Mouse (Mus musculus) mature B cell (primary cell): ENCODE results near the gene Ivd.

Source experiments
- in situ Hi-C: fragments of 300-500 bp; cut with MboI; formaldehyde crosslinking; loops from 2 replicates; pipeline ENCODE4 v1.14.3; 2019

The Ivd gene

GRCm38 (mm10) chr2:118861454-118862339 is at the start of gene Ivd:
Ivd (plus strand) TSS chr2:118861954.
- in situ Hi-C loops = no loop called here

DNA sequence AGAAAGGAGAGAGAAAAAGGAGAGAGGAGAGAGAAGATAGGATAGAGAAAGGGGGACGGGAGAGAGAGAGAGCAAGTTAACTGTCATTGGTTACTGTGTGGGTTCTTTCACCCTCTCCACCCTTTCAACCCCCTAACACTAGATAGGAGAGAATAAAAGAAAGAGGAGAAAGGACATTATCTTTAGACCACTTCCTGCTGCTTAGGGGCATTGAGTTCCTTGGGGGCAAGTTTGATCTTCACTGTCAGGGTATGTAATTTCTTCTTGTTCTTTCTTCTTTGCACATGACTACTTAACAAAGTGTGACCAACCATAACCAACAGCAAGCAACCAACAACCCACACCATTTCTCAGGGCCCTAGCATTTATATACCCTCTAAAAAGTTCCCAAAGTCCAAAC is 49.0 kb upstream of the Ivd start:
- in situ Hi-C loops = no loop called here

DNA sequence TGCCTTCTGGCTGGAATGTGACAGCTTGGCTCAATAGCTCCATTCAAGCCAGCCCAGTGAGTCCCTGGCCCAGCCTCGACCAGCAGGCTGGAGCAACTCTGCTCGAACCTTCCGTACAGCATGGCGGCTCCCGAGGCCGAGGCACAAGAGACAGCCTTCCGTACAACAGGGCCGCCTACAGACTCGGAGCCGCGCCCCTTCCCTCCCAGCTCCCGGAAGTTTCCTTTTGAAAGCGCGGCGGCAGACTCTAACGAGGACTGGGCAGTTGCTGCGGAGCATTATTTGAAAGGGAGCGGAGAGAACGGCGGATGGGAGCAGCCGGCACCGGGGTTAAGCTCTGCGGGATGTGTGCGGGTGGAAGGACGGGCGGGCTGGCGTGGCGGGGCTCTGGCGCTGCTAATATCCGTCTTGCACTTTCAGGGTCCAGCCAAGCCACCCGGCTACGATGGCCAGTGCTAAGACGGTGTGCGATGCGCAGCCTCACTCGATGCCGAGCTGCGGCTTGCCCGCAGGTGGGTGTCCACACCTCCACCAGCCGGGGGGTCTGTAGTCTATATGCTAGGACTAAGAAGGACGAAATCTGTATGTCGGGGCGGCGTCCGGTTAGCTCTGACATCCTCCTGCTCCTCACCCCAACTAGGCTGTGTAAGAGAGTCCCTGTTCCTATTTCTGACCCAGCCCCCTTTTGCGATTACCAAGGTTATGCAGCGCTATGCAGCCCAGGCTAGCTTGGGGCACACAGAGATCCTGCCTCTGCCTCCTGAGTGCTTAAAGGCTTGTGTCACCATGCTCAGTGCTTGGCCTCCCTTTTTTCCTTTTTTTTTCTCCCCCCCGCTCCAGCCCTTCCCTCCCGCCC is 47.5 kb upstream of the Ivd start, which contains the start of gene Knstrn:
Knstrn (plus strand) TSS at position 23 of the 856 bp plus-strand sequence.
- in situ Hi-C loops = no loop called here

GRCm38 (mm10) chr2:118822800-118823199 is 39.0 kb upstream of the Ivd start:
- in situ Hi-C loops = no loop called here

- in situ Hi-C loops = no loop called here
Observed at GRCm38 (mm10) chr2:118824396-118824795, 37.4 kb upstream of the Ivd start.

- in situ Hi-C loops = no loop called here
Observed at GRCm38 (mm10) chr2:118829096-118829495, 32.7 kb upstream of the Ivd start.

GRCm38 (mm10) chr2:118834061-118834460 is 27.7 kb upstream of the Ivd start:
- in situ Hi-C loops = no loop called here

DNA sequence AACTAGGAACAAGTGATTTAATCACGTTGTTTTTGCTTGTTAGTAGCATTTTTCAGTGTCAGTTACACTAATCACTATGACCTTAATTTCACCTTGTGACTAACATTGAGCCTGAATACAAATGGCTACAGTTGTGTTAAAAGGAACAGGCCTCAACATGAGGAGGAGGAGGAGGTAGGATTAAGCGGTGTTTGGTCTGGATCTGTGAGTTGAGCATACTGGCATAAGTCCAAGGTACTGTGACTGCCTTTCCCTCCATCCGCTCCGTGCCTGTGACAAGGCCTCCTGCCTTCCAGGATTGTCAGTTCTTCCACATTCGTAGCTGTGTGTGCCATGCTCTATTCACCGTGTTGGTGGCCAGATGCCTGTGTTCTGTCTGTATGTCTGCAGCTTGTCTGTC is 26.6 kb upstream of the Ivd start:
- in situ Hi-C loops = no loop called here

DNA sequence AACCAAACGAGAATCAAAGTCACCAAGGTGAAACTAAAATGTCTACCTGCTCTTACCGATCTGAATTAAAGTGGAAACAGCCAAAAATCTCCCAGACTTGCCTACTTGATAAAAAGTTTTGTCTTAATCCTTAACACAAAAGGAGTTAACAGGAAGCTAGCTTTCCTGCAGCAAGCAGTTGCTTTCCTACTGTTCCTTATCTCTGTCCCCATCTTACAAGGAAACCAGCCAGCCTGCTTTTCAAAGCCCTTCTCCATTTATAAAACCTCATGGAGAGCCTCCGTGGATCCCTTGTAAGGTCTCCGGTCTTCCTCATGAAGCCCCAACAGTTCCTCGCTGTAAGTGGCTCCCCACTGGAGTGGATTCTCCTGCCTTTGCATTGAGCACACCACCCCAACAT is 23.4 kb upstream of the Ivd start:
- in situ Hi-C loops = no loop called here

- in situ Hi-C loops = no loop called here
Observed at GRCm38 (mm10) chr2:118841186-118841585, 20.6 kb upstream of the Ivd start.

GRCm38 (mm10) chr2:118841774-118842173 is 20.0 kb upstream of the Ivd start:
- in situ Hi-C loops = no loop called here

GRCm38 (mm10) chr2:118844427-118844826 is 17.3 kb upstream of the Ivd start:
- in situ Hi-C loops = no loop called here

- in situ Hi-C loops = no loop called here
Observed at GRCm38 (mm10) chr2:118846246-118846645, 15.5 kb upstream of the Ivd start.

GRCm38 (mm10) chr2:118851756-118852155 is 10.0 kb upstream of the Ivd start:
- in situ Hi-C loops = no loop called here

GRCm38 (mm10) chr2:118862340-118862675 is 554 bp downstream of the Ivd start:
- in situ Hi-C loops = no loop called here

DNA sequence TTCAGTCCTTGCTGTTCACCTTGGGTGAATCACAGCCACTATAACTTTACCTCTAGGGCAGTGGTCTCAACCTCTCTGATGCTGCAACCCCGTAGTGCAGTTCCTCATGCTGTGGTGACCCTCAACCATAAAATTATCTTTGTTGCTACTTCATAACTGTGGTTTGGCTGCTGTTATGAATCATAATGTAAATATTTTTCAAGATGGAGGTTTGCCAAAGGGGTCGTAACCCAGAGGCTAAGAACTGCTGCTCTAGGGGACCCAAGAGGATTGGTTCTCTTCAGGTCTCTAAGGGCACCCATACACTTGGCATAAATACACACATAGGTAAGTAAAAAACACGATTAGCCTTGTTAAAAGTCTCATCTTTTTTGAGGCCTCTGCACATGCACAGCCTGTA is 8.8 kb downstream of the Ivd start:
- in situ Hi-C loops = no loop called here

- in situ Hi-C loops = no loop called here
Observed at GRCm38 (mm10) chr2:118871032-118871431, 9.3 kb downstream of the Ivd start.

DNA sequence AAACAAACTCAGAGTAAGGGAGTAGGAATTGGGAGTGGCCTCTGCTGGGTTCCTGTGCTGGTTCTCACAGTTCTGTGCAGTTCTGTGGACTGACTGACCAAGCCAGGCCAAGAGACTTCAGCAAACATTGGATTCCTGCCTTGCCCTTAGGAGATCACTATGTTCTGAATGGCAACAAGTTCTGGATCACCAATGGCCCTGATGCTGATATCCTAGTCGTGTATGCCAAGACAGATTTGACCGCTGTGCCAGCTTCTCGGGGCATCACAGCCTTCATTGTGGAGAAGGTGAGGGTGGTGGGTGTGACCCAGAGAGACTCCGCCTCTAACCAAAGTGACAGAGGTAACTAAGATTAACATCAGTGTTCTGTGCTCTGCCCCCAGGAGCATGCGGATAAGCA is 11.3 kb downstream of the Ivd start:
- in situ Hi-C loops = no loop called here

- in situ Hi-C loops = no loop called here
Observed at GRCm38 (mm10) chr2:118873890-118874430, 12.2 kb downstream of the Ivd start.

GRCm38 (mm10) chr2:118875316-118875715 is 13.6 kb downstream of the Ivd start:
- in situ Hi-C loops = loop anchor here (25.0 kb wide), 2 partner anchors 113 to 388 kb away; partner anchors contain the start of genes Ccdc9b, Phgr1 and Srp14

- in situ Hi-C loops = loop anchor here (25.0 kb wide), 2 partner anchors 114 to 389 kb away; partner anchors contain the start of genes Ccdc9b, Phgr1 and Srp14
Observed at GRCm38 (mm10) chr2:118876453-118876852, 14.7 kb downstream of the Ivd start.

- in situ Hi-C loops = loop anchor here (5.0 to 25.0 kb wide), 3 partner anchors 119 to 394 kb away; partner anchors contain the start of genes Ccdc9b, Phgr1 and Srp14
Observed at GRCm38 (mm10) chr2:118881019-118881418, 19.3 kb downstream of the Ivd start.
